Mouse (Mus musculus) heart, postnatal 0 days (tissue): ENCODE measurements around the gene Wdcp. TPM values are rescaled to one million over a fixed set of nuclear protein-coding genes. Genes with fewer than 3 reads are reported as not detected.

Source experiments
- ATAC-seq: fragments of 200-750 bp; cut with Nextera tagmentation; 2 replicates; pipeline ENCODE4 v1.8.0; 2017; ENCODE audit warnings: low read depth, moderate number of reproducible peaks, moderate library complexity; ENCODE audit not compliant: insufficient read depth
- DNase-seq: peaks from one replicate; pipeline ENCODE4 v3.0.0-alpha.2; 2016; ENCODE audit warnings: low spot score
- H3K27ac ChIP-seq: fragments of 300-500 bp; sonication (generic); 2 replicates; pipeline ENCODE4 v1.5.1; 2014; ENCODE audit warnings: low read depth, mild to moderate bottlenecking
- H3K27me3 ChIP-seq: fragments of 300-500 bp; sonication (generic); 2 replicates; pipeline ENCODE4 v1.6.1; 2014; ENCODE audit warnings: low read length, mixed read lengths; ENCODE audit not compliant: control insufficient read depth, insufficient read depth
- H3K36me3 ChIP-seq: fragments of 300-500 bp; sonication (generic); replicated peaks from 2 replicates; pipeline ENCODE4 v1.6.1; 2014; ENCODE audit warnings: low read length, mixed read lengths; ENCODE audit not compliant: control insufficient read depth, insufficient read depth
- H3K4me1 ChIP-seq: fragments of 300-500 bp; sonication (generic); 2 replicates; pipeline ENCODE4 v1.6.1; 2014; ENCODE audit warnings: antibody characterized with exemption; ENCODE audit not compliant: control insufficient read depth, insufficient read depth
- H3K4me2 ChIP-seq: fragments of 300-500 bp; sonication (generic); 2 replicates; pipeline ENCODE4 v1.6.1; 2014; ENCODE audit warnings: low read depth, mild to moderate bottlenecking, low read length, moderate library complexity
- H3K4me3 ChIP-seq: fragments of 300-500 bp; sonication (generic); 2 replicates; pipeline ENCODE4 v1.5.1; 2014; ENCODE audit warnings: low read depth, low read length
- H3K9ac ChIP-seq: fragments of 300-500 bp; sonication (generic); replicated peaks from 2 replicates; pipeline ENCODE4 v1.6.1; 2014; ENCODE audit warnings: low read depth, low read length, mixed read lengths
- H3K9me3 ChIP-seq: fragments of 300-500 bp; sonication (generic); replicated peaks from 2 replicates; pipeline ENCODE4 v1.6.1; 2016; ENCODE audit warnings: low read length; ENCODE audit not compliant: control insufficient read depth
- CTCF ChIP-seq: IDR thresholded peaks from 2 replicates; pipeline ENCODE4 v1.5.1; 2016; ENCODE audit warnings: antibody characterized with exemption, control low read depth, low read depth
- EP300 ChIP-seq: IDR thresholded peaks from 2 replicates; pipeline ENCODE4 v1.6.1; 2016; ENCODE audit warnings: antibody characterized with exemption, low read depth
- WGBS: fragments of 180-500 bp; shearing (Covaris S2); extraction: QIAGEN DNeasy Blood & Tissue Kit; methylation state at CpG from one replicate; pipeline ENCODE4 v1.1.7; 2014; 5-methylcytosine and 5-hydroxymethylcytosine counted together
- polyA plus RNA-seq: library from polyadenylated mRNA; unstranded; fragments of >200 nt; fragmentation: Nextera tagmentation; extraction: Ambion mirVana; gene quantifications from 2 replicates; pipeline ENCODE4 v1.2.1, GENCODE M21; 2015
- total RNA-seq: library from RNA; depleted of rRNA; stranded (reverse); fragments of >200 nt; gene quantifications from 2 replicates; pipeline ENCODE4 v1.2.3, GENCODE M21; 2014; ENCODE audit warnings: low replicate concordance

Wdcp gene
- total and polyA plus RNA-seq, 2 experiments from 2014 or later: 7.8 to 14.6 TPM

DNA sequence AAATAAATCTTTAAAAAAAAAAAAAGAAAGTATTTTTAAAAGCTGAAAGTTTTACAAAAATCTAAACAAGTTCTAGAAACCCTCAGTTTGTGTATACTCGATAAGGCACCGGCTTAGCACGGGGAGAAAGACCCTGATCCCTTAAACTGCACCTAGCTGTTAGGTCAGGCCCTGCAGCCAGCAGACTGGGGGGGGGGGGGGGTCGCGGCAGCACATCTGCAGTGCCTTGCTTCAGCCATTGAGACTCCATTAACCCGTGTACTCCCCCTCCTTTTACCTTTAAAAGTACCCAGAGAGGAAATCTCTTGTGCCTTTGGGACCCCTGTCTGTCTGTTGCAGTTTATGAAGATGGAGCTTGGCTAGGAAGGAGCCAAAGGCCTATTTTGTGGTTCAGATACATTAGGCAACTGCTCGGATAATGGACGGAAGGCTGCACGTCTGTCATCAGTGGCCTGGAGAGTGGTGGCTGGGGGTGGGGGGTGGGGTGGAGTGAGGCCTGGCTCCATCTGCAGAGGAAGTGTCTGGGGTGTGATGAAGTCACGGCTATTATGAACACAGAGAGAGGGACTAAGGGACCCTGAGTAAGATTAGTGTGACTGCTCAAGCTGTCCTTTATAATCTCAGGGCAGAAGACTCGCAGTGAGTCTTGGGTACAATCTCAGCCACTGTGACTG is 16.3 kb downstream of the Wdcp start:
- Histone ChIP-seq H3K9me3 (no peaks in the 10 kb centered on the region), H3K27ac (peak overlapping the region; percentile 14; the same call in 1 of the 2 replicates), H3K4me1 (peaks cover 13% of the 10 kb centered on the region), H3K9ac (no peak overlapping the region), H3K36me3 (peaks cover 11% of the 10 kb centered on the region), H3K27me3 (no peaks in the 10 kb centered on the region), H3K4me2 (no peak overlapping the region), H3K4me3 (no peak overlapping the region)
- WGBS: 28% methylated on average over 11 of the region's 11 CpGs
- no peak for DNase-seq
- ATAC-seq: peak; percentile 36; the same call in 1 of the 2 replicates
- TF ChIP-seq EP300: no peak
- no peak for TF ChIP-seq CTCF

- H3K27me3 ChIP-seq: no peaks in the 10 kb centered on the region
- H3K9me3 ChIP-seq: no peaks in the 10 kb centered on the region
- peaks cover 13% of the 10 kb centered on the region for H3K4me1 ChIP-seq
- H3K36me3 ChIP-seq: peaks cover 4% of the 10 kb centered on the region; the same call in 1 of the 2 replicates
- no peak overlapping the region for H3K27ac ChIP-seq
- no peak overlapping the region for H3K4me2 ChIP-seq
- no peak; the same call in 1 of the 2 replicates for TF ChIP-seq CTCF
- no peak for TF ChIP-seq EP300
- no peak overlapping the region for H3K9ac ChIP-seq
- ATAC-seq (no peak), DNase-seq (no peak)
- 90% methylated on average over 4 of the region's 4 CpGs for WGBS
- H3K4me3 ChIP-seq: no peak overlapping the region
Measured at GRCm38 (mm10) chr12:4862672-4863071, 19.6 kb downstream of the Wdcp start.

DNA sequence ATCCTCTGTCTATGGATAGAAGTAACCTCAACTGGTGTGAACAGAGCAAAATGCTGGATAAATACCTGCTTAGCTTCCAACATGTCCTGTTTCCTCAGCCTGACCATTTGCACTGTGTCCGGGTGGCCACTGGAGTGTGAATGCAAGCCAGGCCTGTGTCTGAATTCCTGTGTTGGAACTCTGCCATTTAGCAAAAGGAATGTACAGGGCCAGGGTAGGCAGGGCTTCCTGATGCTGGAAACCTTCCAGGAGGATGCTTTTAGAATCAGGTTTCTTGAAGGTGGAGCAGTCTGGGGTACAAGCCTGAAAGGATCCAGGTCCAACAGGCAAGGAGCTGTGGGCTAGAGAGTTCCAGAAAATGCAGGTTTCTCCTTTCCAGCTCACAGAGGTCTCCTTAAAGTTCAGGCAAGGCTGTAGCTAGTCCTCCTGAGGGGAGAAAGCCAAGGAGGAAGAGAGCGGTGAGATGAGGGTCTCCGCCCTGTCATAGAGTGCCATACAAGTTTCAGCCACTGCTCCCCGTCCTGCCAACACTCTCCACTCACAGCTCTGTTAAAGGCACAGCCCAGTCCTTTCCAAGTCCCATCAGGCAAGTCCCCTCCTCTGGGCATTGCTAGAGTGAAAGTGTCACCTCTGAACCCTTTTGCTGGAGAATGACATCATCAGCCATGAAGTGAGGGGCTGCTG is 20.7 kb downstream of the Wdcp start:
- Histone ChIP-seq H3K4me3 (no peak overlapping the region), H3K4me1 (peaks cover 13% of the 10 kb centered on the region), H3K4me2 (0 out of 2 replicates have a peak overlapping the region, but pooled peaks have one; percentile 25), H3K27me3 (no peaks in the 10 kb centered on the region), H3K36me3 (no peaks in the 10 kb centered on the region), H3K9ac (no peak overlapping the region), H3K27ac (peak overlapping the region; percentile 52), H3K9me3 (no peaks in the 10 kb centered on the region)
- ATAC-seq (peak; percentile 86), DNase-seq (peak; percentile 87)
- WGBS: 14% methylated on average over 4 of the region's 4 CpGs
- TF ChIP-seq EP300 (no peak), CTCF (no peak)

GRCm38 (mm10) chr12:4864338-4864690 is 21.2 kb downstream of the Wdcp start:
- no peak for DNase-seq
- no peaks in the 10 kb centered on the region for H3K9me3 ChIP-seq
- peaks cover 13% of the 10 kb centered on the region for H3K4me1 ChIP-seq
- WGBS: 24% methylated on average over 4 of the region's 4 CpGs
- no peaks in the 10 kb centered on the region for H3K36me3 ChIP-seq
- no peak overlapping the region for H3K4me3 ChIP-seq
- H3K9ac ChIP-seq: no peak overlapping the region
- H3K4me2 ChIP-seq: 0 out of 2 replicates have a peak overlapping the region, but pooled peaks have one; percentile 25
- H3K27me3 ChIP-seq: no peaks in the 10 kb centered on the region
- no peak overlapping the region for H3K27ac ChIP-seq
- ATAC-seq: 0 out of 2 replicates have a peak, but pooled peaks have one; percentile 2
- TF ChIP-seq CTCF (no peak), EP300 (no peak)

DNA sequence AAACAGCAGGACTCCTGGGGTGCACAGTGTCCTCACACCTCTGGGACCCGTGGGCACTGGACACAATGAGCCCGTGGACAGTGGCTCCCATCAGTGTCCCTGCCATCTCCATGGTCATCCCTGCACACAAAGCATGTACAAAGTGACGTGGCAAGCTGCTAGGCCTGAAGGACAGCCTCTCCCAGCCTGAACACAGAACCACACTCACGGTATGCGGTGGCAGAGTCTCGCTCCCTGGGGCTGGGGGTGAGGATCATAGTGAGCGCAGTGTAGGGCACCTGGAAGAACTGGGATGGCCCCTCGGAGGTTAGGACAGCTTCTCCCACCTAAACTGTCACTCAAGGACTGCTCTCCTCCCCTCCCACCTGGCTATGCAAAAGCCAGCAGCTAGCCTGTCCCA is 25.8 kb downstream of the Wdcp start:
- no peaks in the 10 kb centered on the region for H3K36me3 ChIP-seq
- H3K4me1 ChIP-seq: peaks cover 8% of the 10 kb centered on the region
- no peaks in the 10 kb centered on the region for H3K9me3 ChIP-seq
- no peak for ATAC-seq
- TF ChIP-seq EP300 (no peak), CTCF (no peak)
- H3K27ac ChIP-seq: no peak overlapping the region
- no peak for DNase-seq
- 76% methylated on average over 8 of the region's 8 CpGs for WGBS
- no peak overlapping the region for H3K9ac ChIP-seq
- H3K4me2 ChIP-seq: no peak overlapping the region
- no peaks in the 10 kb centered on the region for H3K27me3 ChIP-seq
- H3K4me3 ChIP-seq: no peak overlapping the region
